Mouse (Mus musculus) heart, embryonic 11.5 days (tissue): ENCODE measurements around the gene Nudt1. TPM values are rescaled to one million over a fixed set of nuclear protein-coding genes. Genes with fewer than 3 reads are reported as not detected.

ENCODE experiments used
- ATAC-seq: fragments of 200-750 bp; cut with Nextera tagmentation; replicated peaks from 2 replicates; pipeline ENCODE4 v1.8.0; 2017; ENCODE audit warnings: moderate library complexity; ENCODE audit not compliant: insufficient number of reproducible peaks, low FRiP score, low TSS enrichment
- H3K27ac ChIP-seq: fragments of 300-500 bp; sonication (generic); 2 replicates; pipeline ENCODE4 v1.5.1; 2014; ENCODE audit warnings: mild to moderate bottlenecking, low read depth, low read length
- H3K27me3 ChIP-seq: fragments of 300-500 bp; sonication (generic); 2 replicates; pipeline ENCODE4 v1.6.1; 2014; ENCODE audit warnings: mild to moderate bottlenecking, low read length, mixed read lengths; ENCODE audit not compliant: control insufficient read depth, insufficient read depth
- H3K36me3 ChIP-seq: fragments of 300-500 bp; sonication (generic); 2 replicates; pipeline ENCODE4 v1.6.1; 2014; ENCODE audit warnings: mild to moderate bottlenecking, low read length, moderate library complexity, mixed read lengths; ENCODE audit not compliant: control insufficient read depth, insufficient read depth
- H3K4me1 ChIP-seq: fragments of 300-500 bp; sonication (generic); 2 replicates; pipeline ENCODE4 v1.6.1; 2014; ENCODE audit warnings: low read length; ENCODE audit not compliant: control insufficient read depth, insufficient read depth
- H3K4me2 ChIP-seq: fragments of 300-500 bp; sonication (generic); 2 replicates; pipeline ENCODE4 v1.6.1; 2014; ENCODE audit warnings: mild to moderate bottlenecking, moderate library complexity
- H3K4me3 ChIP-seq: fragments of 300-500 bp; sonication (generic); 2 replicates; pipeline ENCODE4 v1.5.1; 2014; ENCODE audit warnings: low read depth, low read length
- H3K9ac ChIP-seq: fragments of 300-500 bp; sonication (generic); 2 replicates; pipeline ENCODE4 v1.6.1; 2014; ENCODE audit warnings: mild to moderate bottlenecking, low read depth, low read length, moderate library complexity
- H3K9me3 ChIP-seq: fragments of 300-500 bp; sonication (generic); replicated peaks from 2 replicates; pipeline ENCODE4 v1.6.1; 2016; ENCODE audit warnings: low read length; ENCODE audit not compliant: control insufficient read depth
- WGBS: fragments of 180-500 bp; shearing (Covaris S2); extraction: QIAGEN DNeasy Blood & Tissue Kit; methylation state at CpG from one replicate; pipeline ENCODE4 v1.1.7; 2014; ENCODE audit not compliant: insufficient replicate concordance; 5-methylcytosine and 5-hydroxymethylcytosine counted together
- polyA plus RNA-seq: library from polyadenylated mRNA; unstranded; fragments of >200 nt; fragmentation: Nextera tagmentation; extraction: Ambion mirVana; gene quantifications from 2 replicates; pipeline ENCODE4 v1.2.1, GENCODE M21; 2014

Nudt1 gene
- polyA plus RNA-seq, 1 experiment from 2014 or later, result 27.4 TPM

- H3K4me1 ChIP-seq, result no peaks in the 10 kb centered on the region
- no peak overlapping the region for H3K27ac ChIP-seq
- no peak overlapping the region for H3K9ac ChIP-seq
- WGBS, result 79% methylated on average over 1 of the region's 1 CpGs
- no peaks in the 10 kb centered on the region for H3K9me3 ChIP-seq
- H3K4me2 ChIP-seq, result no peak overlapping the region
- ATAC-seq, result no peak
- H3K27me3 ChIP-seq, result no peaks in the 10 kb centered on the region
- no peaks in the 10 kb centered on the region for H3K36me3 ChIP-seq
- H3K4me3 ChIP-seq, result no peak overlapping the region
Measured at GRCm38 (mm10) chr5:140346050-140346449, 24.6 kb downstream of the Nudt1 start.

GRCm38 (mm10) chr5:140349882-140350281 lies 28.4 kb downstream of the Nudt1 start:
- 0 out of 2 replicates have a peak, but pooled peaks cover 2% of the 10 kb centered on the region for H3K9me3 ChIP-seq
- H3K4me2 ChIP-seq, result no peak overlapping the region
- peaks cover 30% of the 10 kb centered on the region for H3K36me3 ChIP-seq
- H3K9ac ChIP-seq, result no peak overlapping the region
- no peak overlapping the region for H3K27ac ChIP-seq
- H3K4me3 ChIP-seq, result no peak overlapping the region
- no peaks in the 10 kb centered on the region for H3K27me3 ChIP-seq
- H3K4me1 ChIP-seq, result no peaks in the 10 kb centered on the region
- no peak for ATAC-seq
- 94% methylated on average over 9 of the region's 9 CpGs for WGBS

GRCm38 (mm10) chr5:140350731-140351497 lies 29.5 kb downstream of the Nudt1 start:
- Histone ChIP-seq H3K4me1 (no peaks in the 10 kb centered on the region), H3K9me3 (0 out of 2 replicates have a peak, but pooled peaks cover 2% of the 10 kb centered on the region), H3K4me3 (no peak overlapping the region), H3K4me2 (no peak overlapping the region), H3K36me3 (peaks cover 30% of the 10 kb centered on the region), H3K27me3 (no peaks in the 10 kb centered on the region), H3K9ac (no peak overlapping the region), H3K27ac (no peak overlapping the region)
- ATAC-seq, result no peak
- 93% methylated on average over 8 of the region's 8 CpGs for WGBS

- Histone ChIP-seq H3K9ac (no peak overlapping the region), H3K27ac (no peak overlapping the region), H3K4me3 (no peak overlapping the region), H3K27me3 (no peaks in the 10 kb centered on the region), H3K36me3 (peaks cover 31% of the 10 kb centered on the region), H3K4me2 (no peak overlapping the region), H3K9me3 (0 out of 2 replicates have a peak, but pooled peaks cover 2% of the 10 kb centered on the region), H3K4me1 (no peaks in the 10 kb centered on the region)
- 95% methylated on average over 6 of the region's 6 CpGs for WGBS
- no peak for ATAC-seq
Measured at GRCm38 (mm10) chr5:140352352-140352751, 30.9 kb downstream of the Nudt1 start.

- ATAC-seq, result no peak
- Histone ChIP-seq H3K36me3 (peaks cover 41% of the 10 kb centered on the region), H3K9me3 (0 out of 2 replicates have a peak, but pooled peaks cover 2% of the 10 kb centered on the region), H3K4me2 (no peak overlapping the region), H3K9ac (no peak overlapping the region), H3K27ac (no peak overlapping the region), H3K27me3 (no peaks in the 10 kb centered on the region), H3K4me3 (no peak overlapping the region), H3K4me1 (no peaks in the 10 kb centered on the region)
- WGBS, result 88% methylated on average over 11 of the region's 11 CpGs
Measured at GRCm38 (mm10) chr5:140355934-140356333, 34.5 kb downstream of the Nudt1 start.

- Histone ChIP-seq H3K27me3 (no peaks in the 10 kb centered on the region), H3K36me3 (peaks cover 30% of the 10 kb centered on the region), H3K4me3 (no peak overlapping the region), H3K9me3 (0 out of 2 replicates have a peak, but pooled peaks cover 2% of the 10 kb centered on the region), H3K4me2 (no peak overlapping the region), H3K4me1 (no peaks in the 10 kb centered on the region), H3K27ac (no peak overlapping the region), H3K9ac (no peak overlapping the region)
- ATAC-seq, result no peak
- 83% methylated on average over 3 of the region's 3 CpGs for WGBS
Measured at GRCm38 (mm10) chr5:140357466-140357865, 36.0 kb downstream of the Nudt1 start.

GRCm38 (mm10) chr5:140359930-140360674 lies 38.6 kb downstream of the Nudt1 start:
- ATAC-seq, result no peak
- Histone ChIP-seq H3K27me3 (no peaks in the 10 kb centered on the region), H3K36me3 (peaks cover 11% of the 10 kb centered on the region), H3K9me3 (no peaks in the 10 kb centered on the region), H3K4me3 (no peak overlapping the region), H3K4me2 (no peak overlapping the region), H3K4me1 (no peaks in the 10 kb centered on the region), H3K27ac (no peak overlapping the region), H3K9ac (no peak overlapping the region)
- WGBS, result 82% methylated on average over 14 of the region's 14 CpGs

GRCm38 (mm10) chr5:140364415-140364814 lies 43.0 kb downstream of the Nudt1 start:
- Histone ChIP-seq H3K27me3 (no peaks in the 10 kb centered on the region), H3K9me3 (no peaks in the 10 kb centered on the region), H3K36me3 (no peaks in the 10 kb centered on the region), H3K4me3 (no peak overlapping the region), H3K27ac (no peak overlapping the region), H3K4me1 (0 out of 2 replicates have a peak, but pooled peaks cover under 1% of the 10 kb centered on the region), H3K9ac (no peak overlapping the region), H3K4me2 (no peak overlapping the region)
- WGBS, result 89% methylated on average over 5 of the region's 5 CpGs
- no peak for ATAC-seq
